Mouse (Mus musculus) kidney, embryonic 14.5 days (tissue): ENCODE measurements around the gene Prkcd. TPM values are rescaled to one million over a fixed set of nuclear protein-coding genes. Genes with fewer than 3 reads are reported as not detected.
"Not testable (repeated sequence)": the region's sequence is repeated elsewhere in the genome, so short reads cannot be mapped to it uniquely, and the experiment has no call there.

Experiments used
- ATAC-seq: fragments of 200-750 bp; cut with Nextera tagmentation; 2 replicates; pipeline ENCODE4 v1.8.0; 2017; ENCODE audit warnings: moderate number of reproducible peaks, mild to moderate bottlenecking, moderate TSS enrichment, moderate library complexity; ENCODE audit not compliant: low FRiP score, low TSS enrichment
- H3K27ac ChIP-seq: fragments of 300-500 bp; sonication (generic); 2 replicates; pipeline ENCODE4 v1.5.1; 2014; ENCODE audit warnings: low read depth, mild to moderate bottlenecking, low read length, moderate library complexity, mixed read lengths
- H3K27me3 ChIP-seq: fragments of 300-500 bp; sonication (generic); 2 replicates; pipeline ENCODE4 v1.6.1; 2014; ENCODE audit warnings: mild to moderate bottlenecking, low read length; ENCODE audit not compliant: control insufficient read depth, insufficient read depth
- H3K36me3 ChIP-seq: fragments of 300-500 bp; sonication (generic); 2 replicates; pipeline ENCODE4 v1.6.1; 2014; ENCODE audit warnings: low read length, mixed read lengths; ENCODE audit not compliant: control insufficient read depth, insufficient read depth
- H3K4me1 ChIP-seq: fragments of 300-500 bp; sonication (generic); 2 replicates; pipeline ENCODE4 v1.6.1; 2014; ENCODE audit warnings: low read length, mixed read lengths; ENCODE audit not compliant: control insufficient read depth, insufficient read depth
- H3K4me2 ChIP-seq: fragments of 300-500 bp; sonication (generic); replicated peaks from 2 replicates; pipeline ENCODE4 v1.6.1; 2014; ENCODE audit warnings: low read depth, mild to moderate bottlenecking, low read length
- H3K4me3 ChIP-seq: fragments of 300-500 bp; sonication (generic); 2 replicates; pipeline ENCODE4 v1.5.1; 2014; ENCODE audit warnings: mild to moderate bottlenecking, low read length
- H3K9ac ChIP-seq: fragments of 300-500 bp; sonication (generic); 2 replicates; pipeline ENCODE4 v1.6.1; 2014; ENCODE audit warnings: low read depth, mild to moderate bottlenecking, low read length, moderate library complexity
- H3K9me3 ChIP-seq: fragments of 300-500 bp; sonication (generic); 2 replicates; pipeline ENCODE4 v1.6.1; 2016; ENCODE audit warnings: low read length; ENCODE audit not compliant: control insufficient read depth
- WGBS: fragments of 180-500 bp; shearing (Covaris S2); extraction: QIAGEN DNeasy Blood & Tissue Kit; methylation state at CpG from one replicate; pipeline ENCODE4 v1.1.7; 2014; 5-methylcytosine and 5-hydroxymethylcytosine counted together
- polyA plus RNA-seq: library from polyadenylated mRNA; unstranded; fragments of >200 nt; fragmentation: Nextera tagmentation; extraction: Ambion mirVana; gene quantifications from 2 replicates; pipeline ENCODE4 v1.2.1, GENCODE M21; 2014

Gene Prkcd
- polyA plus RNA-seq, 1 experiment from 2014 or later = 37.0 TPM

DNA sequence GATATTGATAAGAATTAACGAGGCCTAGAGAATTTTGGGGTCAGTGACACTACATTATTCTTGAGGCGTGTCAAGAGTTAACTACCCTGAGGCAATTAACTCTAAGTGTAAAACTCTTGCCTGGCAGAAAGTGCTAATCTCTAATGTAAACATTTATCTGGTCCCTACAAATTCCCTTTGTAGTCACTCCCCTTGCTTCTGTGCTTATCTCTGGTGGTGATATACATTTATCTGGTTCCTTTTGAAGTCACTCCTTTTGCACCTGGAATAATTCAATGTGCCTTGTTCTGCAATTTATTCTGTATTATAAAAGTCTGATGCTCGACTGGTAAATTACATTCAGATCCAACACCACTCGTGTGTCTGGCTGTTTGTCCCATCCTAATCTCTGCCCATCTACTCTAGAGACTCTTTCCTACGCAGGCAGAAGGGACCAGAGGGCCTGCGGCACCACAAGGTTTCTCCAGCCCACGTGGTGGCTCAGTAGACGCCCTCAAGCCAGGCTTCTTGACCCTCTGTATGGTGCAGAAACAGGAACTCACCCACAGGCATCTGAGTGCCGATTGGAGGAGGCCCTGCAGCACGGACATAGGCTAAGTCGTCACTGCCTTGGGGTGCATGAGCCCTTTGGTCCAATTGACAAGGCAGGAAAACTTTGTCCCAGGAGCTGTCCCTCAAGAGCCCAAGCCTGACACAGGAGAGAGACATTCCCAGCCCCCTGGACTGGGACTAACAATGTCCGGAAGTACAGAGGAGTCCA lies 48.5 kb downstream of the Prkcd start:
- ATAC-seq, H3K4me3 ChIP-seq, H3K9ac ChIP-seq, H3K27ac ChIP-seq, H3K9me3 ChIP-seq, H3K27me3 ChIP-seq, H3K4me2 ChIP-seq: not testable (repeated sequence)
- H3K4me1 ChIP-seq = peaks cover 14% of the 10 kb centered on the region
- 33% methylated on average over 10 of the region's 12 CpGs for WGBS
- peaks cover 30% of the 10 kb centered on the region for H3K36me3 ChIP-seq

DNA sequence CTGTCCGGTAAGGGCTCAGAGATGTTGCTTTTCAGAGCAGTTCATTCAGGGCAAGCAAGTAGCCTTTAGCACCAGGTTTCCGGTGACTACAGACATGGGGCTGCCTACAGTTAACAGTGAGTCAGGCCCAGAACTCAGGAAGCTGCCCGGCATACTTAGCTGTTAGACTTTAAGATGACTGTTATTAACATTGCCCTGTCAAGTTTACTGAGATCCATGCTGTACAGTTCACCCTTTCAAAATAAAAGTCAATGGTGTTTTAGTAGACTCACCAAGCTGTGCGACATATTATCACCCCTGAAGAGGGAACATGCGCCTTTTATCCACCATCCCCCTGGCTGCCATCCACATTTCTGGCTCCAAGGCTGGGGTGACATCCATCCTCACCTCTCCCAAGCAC lies 49.8 kb downstream of the Prkcd start:
- no peak overlapping the region for H3K27ac ChIP-seq
- 44% methylated on average over 5 of the region's 5 CpGs for WGBS

DNA sequence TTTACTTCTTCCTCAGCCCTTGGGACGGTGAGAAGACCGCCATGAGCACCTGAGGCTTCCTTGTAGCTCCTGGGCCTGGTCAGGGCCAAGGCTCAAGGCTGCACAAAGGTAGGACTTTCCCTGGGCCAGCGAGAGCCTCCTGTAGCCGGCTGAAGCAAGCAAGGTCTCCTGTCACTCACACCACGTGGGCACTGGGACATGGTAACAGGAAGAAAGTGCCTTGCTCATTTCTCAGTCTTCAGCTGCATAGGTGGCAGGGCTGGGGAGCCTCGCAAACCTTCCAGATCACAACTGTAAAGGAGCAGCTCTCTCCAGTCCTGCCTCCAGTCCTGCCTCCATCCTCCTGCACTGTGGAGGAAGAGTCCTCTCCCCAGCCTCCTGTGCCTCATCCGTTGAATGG lies 50.2 kb downstream of the Prkcd start:
- peaks cover 47% of the 10 kb centered on the region for H3K36me3 ChIP-seq
- WGBS = 76% methylated on average over 7 of the region's 7 CpGs
- H3K27me3 ChIP-seq = no peaks in the 10 kb centered on the region
- no peak overlapping the region for H3K9ac ChIP-seq
- H3K4me3 ChIP-seq = no peak overlapping the region
- no peak overlapping the region for H3K27ac ChIP-seq
- no peaks in the 10 kb centered on the region for H3K9me3 ChIP-seq
- no peak overlapping the region for H3K4me2 ChIP-seq
- no peak for ATAC-seq
- peaks cover 14% of the 10 kb centered on the region for H3K4me1 ChIP-seq

More for the DNA sequence above, 49.8 kb downstream of the Prkcd start:
- peaks cover 14% of the 10 kb centered on the region for H3K4me1 ChIP-seq
- ATAC-seq = no peak; the same call in 1 of the 2 replicates
- H3K9ac ChIP-seq = no peak overlapping the region
- H3K9me3 ChIP-seq = no peaks in the 10 kb centered on the region
- H3K4me3 ChIP-seq = no peak overlapping the region
- H3K36me3 ChIP-seq = peaks cover 42% of the 10 kb centered on the region
- no peak overlapping the region for H3K4me2 ChIP-seq
- no peaks in the 10 kb centered on the region for H3K27me3 ChIP-seq

DNA sequence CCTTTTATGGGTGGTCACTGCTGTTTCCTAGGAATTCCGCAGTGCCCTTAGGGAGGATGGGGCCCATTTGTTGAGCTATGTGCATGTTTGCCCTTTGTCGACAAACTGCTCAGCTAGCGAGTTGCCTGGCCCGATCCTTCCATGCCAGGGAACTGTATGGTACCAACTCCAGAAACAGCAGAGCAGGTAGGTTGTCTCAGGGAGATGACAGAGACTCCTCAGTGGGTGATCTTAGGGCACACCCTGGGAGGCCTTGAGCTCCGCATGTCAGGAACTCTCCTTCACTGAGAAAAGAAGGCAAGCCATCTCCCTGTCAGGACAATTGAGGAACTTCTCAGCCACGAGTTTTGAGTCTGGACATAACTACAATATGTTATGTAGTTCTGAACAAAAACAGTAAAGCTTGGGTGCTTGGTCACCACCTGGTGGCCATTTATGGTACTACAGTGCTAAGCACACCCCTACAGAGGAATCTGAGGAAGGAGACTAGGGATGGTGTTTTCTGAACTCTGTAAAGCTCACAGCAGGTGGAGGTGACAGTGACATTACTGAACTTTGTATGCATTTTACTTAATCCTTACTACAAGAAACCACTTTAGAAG lies 51.9 kb downstream of the Prkcd start:
- WGBS = 67% methylated on average over 6 of the region's 6 CpGs
- H3K4me2 ChIP-seq = no peak overlapping the region
- H3K9me3 ChIP-seq = no peaks in the 10 kb centered on the region
- no peaks in the 10 kb centered on the region for H3K27me3 ChIP-seq
- no peak overlapping the region for H3K27ac ChIP-seq
- ATAC-seq = 0 out of 2 replicates have a peak, but pooled peaks have one; percentile 8
- no peak overlapping the region for H3K9ac ChIP-seq
- peaks cover 14% of the 10 kb centered on the region for H3K4me1 ChIP-seq
- peaks cover 64% of the 10 kb centered on the region for H3K36me3 ChIP-seq
- no peak overlapping the region for H3K4me3 ChIP-seq

DNA sequence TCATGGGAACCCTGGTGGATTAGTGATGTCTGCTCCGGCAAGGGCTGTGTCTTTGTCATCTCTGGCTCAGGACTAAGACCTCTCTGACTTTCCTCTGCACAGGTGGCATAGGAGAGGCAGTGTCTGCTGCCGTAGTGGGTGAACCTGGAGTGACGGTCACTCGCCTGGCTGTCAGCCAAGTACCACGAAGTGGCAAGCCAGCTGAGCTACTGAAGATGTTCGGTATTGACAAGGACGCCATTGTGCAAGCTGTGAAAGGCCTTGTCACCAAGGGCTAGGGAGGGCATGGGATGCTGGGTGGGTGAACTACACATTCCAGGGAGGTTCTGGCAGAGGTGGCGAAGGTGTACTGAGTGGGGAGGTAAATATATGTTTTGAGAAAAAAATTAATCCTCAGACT lies 52.8 kb downstream of the Prkcd start:
- H3K9me3 ChIP-seq = no peaks in the 10 kb centered on the region
- no peak overlapping the region for H3K9ac ChIP-seq
- no peaks in the 10 kb centered on the region for H3K27me3 ChIP-seq
- no peak overlapping the region for H3K27ac ChIP-seq
- H3K4me1 ChIP-seq = peaks cover 14% of the 10 kb centered on the region
- 83% methylated on average over 8 of the region's 8 CpGs for WGBS
- peaks cover 73% of the 10 kb centered on the region for H3K36me3 ChIP-seq
- H3K4me3 ChIP-seq = no peak overlapping the region
- no peak overlapping the region for H3K4me2 ChIP-seq
- no peak for ATAC-seq

DNA sequence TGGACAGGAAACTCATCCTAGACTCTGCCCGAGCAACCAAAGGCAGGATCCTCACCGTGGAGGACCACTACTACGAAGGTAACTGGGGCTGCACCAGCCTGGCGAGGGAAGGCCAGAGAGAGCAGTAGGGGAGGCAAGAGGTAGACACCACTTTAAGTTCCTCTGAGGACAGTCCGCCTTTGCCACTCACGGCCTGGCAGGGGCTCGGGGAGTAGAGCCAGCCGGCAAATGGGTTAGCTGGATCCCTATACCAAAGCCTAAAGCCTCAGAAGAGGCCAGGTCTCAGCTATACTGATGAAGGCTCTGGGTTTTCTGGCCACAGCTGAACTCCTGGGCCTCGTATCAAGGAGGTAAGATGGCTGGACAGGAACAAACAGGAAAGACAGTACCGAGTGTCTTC lies 53.8 kb downstream of the Prkcd start:
- 90% methylated on average over 10 of the region's 10 CpGs for WGBS
- H3K9ac ChIP-seq = no peak overlapping the region
- no peak for ATAC-seq
- peaks cover 10% of the 10 kb centered on the region for H3K4me1 ChIP-seq
- H3K27me3 ChIP-seq = no peaks in the 10 kb centered on the region
- no peak overlapping the region for H3K4me2 ChIP-seq
- H3K36me3 ChIP-seq = peaks cover 82% of the 10 kb centered on the region
- no peak overlapping the region for H3K27ac ChIP-seq
- H3K9me3 ChIP-seq = no peaks in the 10 kb centered on the region
- no peak overlapping the region for H3K4me3 ChIP-seq

DNA sequence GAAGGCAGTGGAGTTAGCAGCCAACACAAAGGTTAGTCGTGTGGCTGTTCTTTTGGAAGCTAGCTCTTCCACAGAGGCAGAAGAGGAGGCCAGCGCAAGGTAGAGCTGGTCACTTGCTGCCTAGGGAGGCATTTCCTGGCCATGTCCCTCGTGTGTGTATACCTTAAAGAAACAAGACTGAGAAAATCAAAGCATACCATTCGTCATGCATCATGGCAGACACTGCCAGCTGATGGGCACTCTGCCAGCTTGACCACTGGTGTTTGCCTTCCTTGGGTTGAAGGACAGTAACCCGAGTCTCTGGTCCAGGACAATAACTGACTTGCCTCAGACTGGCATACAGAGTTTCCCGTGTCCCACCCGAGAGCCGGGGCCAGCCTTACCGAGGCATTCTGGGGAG lies 55.7 kb downstream of the Prkcd start:
- H3K4me3 ChIP-seq = no peak overlapping the region
- H3K9me3 ChIP-seq = no peaks in the 10 kb centered on the region
- 83% methylated on average over 9 of the region's 9 CpGs for WGBS
- no peak overlapping the region for H3K9ac ChIP-seq
- no peaks in the 10 kb centered on the region for H3K4me1 ChIP-seq
- H3K36me3 ChIP-seq = peaks cover 95% of the 10 kb centered on the region
- no peak overlapping the region for H3K4me2 ChIP-seq
- H3K27ac ChIP-seq = no peak overlapping the region
- no peak for ATAC-seq
- H3K27me3 ChIP-seq = no peaks in the 10 kb centered on the region

DNA sequence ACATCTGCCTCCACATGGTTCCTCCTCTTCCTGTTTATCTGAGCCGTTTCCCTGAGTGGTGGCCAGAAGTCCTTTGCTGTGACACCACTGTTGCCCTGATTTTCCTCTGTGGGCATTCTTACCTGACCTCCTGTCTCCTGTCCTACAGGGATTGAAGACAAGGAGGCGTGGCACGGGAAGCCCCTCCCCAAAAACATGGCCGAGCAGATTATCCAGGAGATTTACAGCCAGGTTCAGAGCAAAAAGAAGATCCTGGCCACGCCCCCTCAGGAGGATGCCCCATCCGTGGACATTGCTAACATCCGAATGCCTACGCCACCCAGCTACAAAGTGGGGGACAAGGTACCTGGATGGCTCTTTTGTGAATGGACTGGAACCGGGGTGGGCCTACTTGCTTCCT lies 58.0 kb downstream of the Prkcd start:
- WGBS = 88% methylated on average over 9 of the region's 9 CpGs
- H3K36me3 ChIP-seq = peaks cover 100% of the 10 kb centered on the region
- H3K4me2 ChIP-seq = no peak overlapping the region
- no peak overlapping the region for H3K27ac ChIP-seq
- no peaks in the 10 kb centered on the region for H3K4me1 ChIP-seq
- H3K9ac ChIP-seq = no peak overlapping the region
- no peaks in the 10 kb centered on the region for H3K27me3 ChIP-seq
- ATAC-seq = no peak
- H3K4me3 ChIP-seq = no peak overlapping the region
- H3K9me3 ChIP-seq = no peaks in the 10 kb centered on the region

DNA sequence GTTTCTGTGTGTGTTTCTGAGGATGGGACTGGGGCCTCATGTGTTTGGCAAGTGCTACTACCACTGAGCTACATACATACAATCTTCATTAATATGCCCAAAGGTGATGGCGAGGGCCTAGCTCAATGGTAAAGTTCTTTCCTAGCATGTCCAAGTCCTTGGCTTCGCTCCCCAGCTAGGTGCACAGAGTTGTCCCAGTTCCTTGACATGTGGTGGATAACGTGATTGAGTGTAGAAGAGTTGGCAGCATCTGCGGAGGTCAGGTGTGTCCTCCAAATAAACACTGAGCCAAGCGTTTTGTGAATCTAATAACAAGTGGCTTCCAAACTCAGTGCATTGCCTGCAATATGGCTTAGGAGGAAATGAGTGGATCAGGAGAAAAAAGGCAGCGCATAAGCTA lies 59.7 kb downstream of the Prkcd start:
- H3K9ac ChIP-seq = no peak overlapping the region
- no peak overlapping the region for H3K27ac ChIP-seq
- peaks cover 91% of the 10 kb centered on the region for H3K36me3 ChIP-seq
- 93% methylated on average over 6 of the region's 6 CpGs for WGBS
- no peaks in the 10 kb centered on the region for H3K27me3 ChIP-seq
- no peak overlapping the region for H3K4me3 ChIP-seq
- ATAC-seq = no peak
- H3K9me3 ChIP-seq = no peaks in the 10 kb centered on the region
- no peak overlapping the region for H3K4me2 ChIP-seq
- H3K4me1 ChIP-seq = no peaks in the 10 kb centered on the region
